ENCODE assay signal across 8 mouse cellular contexts in genomic region chr1:130547674-130548429, GRCm38 (mm10).
DNase-seq lines count a peak whose midpoint lies in the region; ATAC-seq lines count a peak whose summit lies in the region.

No protein-coding gene starts in this region.

- H3K4me1 ChIP-seq in intestine, embryonic 16.5 days (ENCODE audit: control insufficient read depth, insufficient read depth, low read length), result no peaks in the 10 kb centered on the region
- H3K4me1 ChIP-seq in liver, embryonic 15.5 days (replicated peaks), result peaks cover 8% of the 10 kb centered on the region; the same call in 1 of the 2 replicates
- H3K4me1 ChIP-seq in neural tube, embryonic 11.5 days (ENCODE audit: control insufficient read depth, insufficient read depth, low read length), result no peaks in the 10 kb centered on the region

- peak overlapping the region; percentile 61 for H3K4me2 ChIP-seq in intestine, embryonic 16.5 days (ENCODE audit: low read depth, low read length)
- peak overlapping the region; percentile 65 for H3K4me2 ChIP-seq in liver, embryonic 15.5 days
- peak overlapping the region; percentile 34 for H3K4me2 ChIP-seq in neural tube, embryonic 11.5 days (ENCODE audit: low read depth)

- peak; percentile 27 to 39 for DNase-seq in left cerebral cortex, adult 18-20 months (ENCODE audit: low spot score in 2 of 2)
- no peak for DNase-seq in left cerebral cortex, postnatal 36 days (ENCODE audit: low spot score in 2 of 2)
- DNase-seq in cerebellum, postnatal 4 days (ENCODE audit: low spot score in 2 of 2), result peak; percentile 37 to 53
- DNase-seq in gastrocnemius, postnatal 25 days, result peak; percentile 15
- peak; percentile 64 for DNase-seq in neural tube, embryonic 11.5 days (ENCODE audit: low spot score)
- DNase-seq in testis, postnatal 14 days (ENCODE audit: low spot score), result peak; percentile 14

- H3K36me3 ChIP-seq in intestine, embryonic 16.5 days (ENCODE audit: control insufficient read depth, insufficient read depth, low read length), result no peaks in the 10 kb centered on the region
- H3K36me3 ChIP-seq in liver, embryonic 15.5 days (replicated peaks), result no peaks in the 10 kb centered on the region
- no peaks in the 10 kb centered on the region for H3K36me3 ChIP-seq in neural tube, embryonic 11.5 days (ENCODE audit: control insufficient read depth, insufficient read depth, low read length)

- peak overlapping the region; percentile 60 for H3K9ac ChIP-seq in intestine, embryonic 16.5 days (ENCODE audit: low read depth, low read length)
- H3K9ac ChIP-seq in liver, embryonic 15.5 days, result 0 out of 2 replicates have a peak overlapping the region, but pooled peaks have one; percentile 8
- H3K9ac ChIP-seq in neural tube, embryonic 11.5 days (ENCODE audit: low read length), result no peak overlapping the region

- peak overlapping the region; percentile 47 for H3K4me3 ChIP-seq in intestine, embryonic 16.5 days (ENCODE audit: low read length)
- H3K4me3 ChIP-seq in liver, embryonic 15.5 days (replicated peaks), result peak overlapping the region; percentile 41
- no peak overlapping the region for H3K4me3 ChIP-seq in neural tube, embryonic 11.5 days (ENCODE audit: low read depth, low read length)

- no peaks in the 10 kb centered on the region for H3K27me3 ChIP-seq in intestine, embryonic 16.5 days (replicated peaks; ENCODE audit: control insufficient read depth, insufficient read depth, low read length)
- H3K27me3 ChIP-seq in liver, embryonic 15.5 days, result no peaks in the 10 kb centered on the region
- H3K27me3 ChIP-seq in neural tube, embryonic 11.5 days (ENCODE audit: control insufficient read depth, insufficient read depth, low read length), result no peaks in the 10 kb centered on the region

- WGBS in intestine, embryonic 16.5 days, result 27% methylated on average over 25 of the region's 25 CpGs
- 15% methylated on average over 25 of the region's 25 CpGs for WGBS in liver, embryonic 15.5 days (ENCODE audit: insufficient replicate concordance)
- WGBS in neural tube, embryonic 11.5 days, result 27% methylated on average over 25 of the region's 25 CpGs

- intact Hi-C loops in left cerebral cortex, postnatal 36 days (cut with DNase I), result loop anchor here (2.0 to 5.0 kb wide), 3 partner anchors 87 to 504 kb away; no protein-coding TSS in a partner anchor

- H3K27ac ChIP-seq in intestine, embryonic 16.5 days (ENCODE audit: low read length), result no peak overlapping the region
- no peak overlapping the region for H3K27ac ChIP-seq in liver, embryonic 15.5 days (replicated peaks)
- H3K27ac ChIP-seq in neural tube, embryonic 11.5 days (ENCODE audit: low read depth, low read length), result no peak overlapping the region

- H3K9me3 ChIP-seq in intestine, embryonic 16.5 days (ENCODE audit: control insufficient read depth, low read length), result no peaks in the 10 kb centered on the region
- H3K9me3 ChIP-seq in liver, embryonic 15.5 days (replicated peaks), result no peaks in the 10 kb centered on the region
- no peaks in the 10 kb centered on the region for H3K9me3 ChIP-seq in neural tube, embryonic 11.5 days (ENCODE audit: control insufficient read depth, low read length)

- ATAC-seq in intestine, embryonic 16.5 days, result no peak
- ATAC-seq in liver, embryonic 15.5 days (ENCODE audit: insufficient read depth), result no peak
- peak; percentile 69 for ATAC-seq in neural tube, embryonic 11.5 days (ENCODE audit: insufficient read depth, low FRiP score, low TSS enrichment)

Comparison
In these comparisons a context has a peak if more than half of its experiments do, and no peak if none do; other contexts are left out.
1. DNase-seq: peak in left cerebral cortex, adult 18-20 months (2 of 2), cerebellum, postnatal 4 days (2 of 2), gastrocnemius, postnatal 25 days (single experiment), neural tube, embryonic 11.5 days (single experiment) and testis, postnatal 14 days (single experiment); none in left cerebral cortex, postnatal 36 days (0 of 2).
2. Peak in every context shown above with its lines, with median percentiles within 50 percentile points of each other: H3K4me2 ChIP-seq.